Mouse (Mus musculus) cerebellum, adult 2 months (tissue): Measurements from ENCODE around the gene Ntn1.

Source experiments
- CTCF ChIP-seq: fragments of 200-500 bp; IDR thresholded peaks from 2 replicates; pipeline ENCODE4 v1.5.1; 2011; ENCODE audit warnings: low read depth, mild to moderate bottlenecking, control low read depth, low read length, moderate library complexity, borderline replicate concordance; ENCODE audit not compliant: insufficient read depth
- POLR2A ChIP-seq: fragments of 200-500 bp; IDR thresholded peaks from 2 replicates; pipeline ENCODE4 v1.6.1; 2011; ENCODE audit warnings: low read length, control low read depth, borderline replicate concordance; ENCODE audit not compliant: insufficient read depth

DNA sequence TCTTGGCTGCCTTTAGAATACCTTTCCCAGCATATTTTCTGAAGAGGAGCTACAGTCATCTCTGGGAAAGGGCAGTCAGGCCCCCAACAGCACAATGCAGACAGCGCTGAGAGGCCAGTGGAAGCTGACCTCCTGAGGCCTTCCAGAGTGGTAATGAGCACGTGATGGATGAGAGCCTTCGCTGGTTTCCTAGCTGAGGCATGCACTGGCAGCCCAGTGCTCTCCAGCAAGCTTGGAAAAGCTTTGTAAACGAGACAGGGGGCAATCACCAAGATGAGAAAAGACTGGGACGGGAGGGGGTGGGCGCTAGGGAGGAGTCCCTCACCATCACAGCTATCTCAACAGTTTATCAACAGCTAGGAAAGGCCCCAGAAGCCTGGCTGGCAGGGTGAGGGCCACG is 87.6 kb downstream of the Ntn1 start:
- TF ChIP-seq CTCF = no peak
- no peak for TF ChIP-seq POLR2A
